Mouse (Mus musculus): ENCODE results near the gene Cib4. TPM values are rescaled to one million over a fixed set of nuclear protein-coding genes. Genes with fewer than 3 reads are reported as not detected.

The Cib4 gene
- polyA plus RNA-seq, 1 experiment from 2014 or later, result not detected

GRCm38 (mm10) chr5:30456056-30456455 lies 89.6 kb downstream of the Cib4 start:
- Histone ChIP-seq H3K27me3 (replicated peaks; ENCODE audit: control insufficient read depth, insufficient read depth, low read length) (no peaks in the 10 kb centered on the region), H3K36me3 (ENCODE audit: control insufficient read depth, insufficient read depth) (no peaks in the 10 kb centered on the region), H3K9ac (replicated peaks; ENCODE audit: low read depth, low read length) (no peak overlapping the region), H3K4me1 (replicated peaks; ENCODE audit: control insufficient read depth, insufficient read depth, low read length) (peaks cover under 1% of the 10 kb centered on the region), H3K4me3 (replicated peaks; ENCODE audit: low read length) (no peak overlapping the region), H3K4me2 (ENCODE audit: low read length) (no peak overlapping the region), H3K9me3 (ENCODE audit: control insufficient read depth, low read length) (no peaks in the 10 kb centered on the region), H3K27ac (ENCODE audit: low read length) (no peak overlapping the region)
- ATAC-seq, result no peak
- 65% methylated on average over 6 of the region's 6 CpGs for WGBS

DNA sequence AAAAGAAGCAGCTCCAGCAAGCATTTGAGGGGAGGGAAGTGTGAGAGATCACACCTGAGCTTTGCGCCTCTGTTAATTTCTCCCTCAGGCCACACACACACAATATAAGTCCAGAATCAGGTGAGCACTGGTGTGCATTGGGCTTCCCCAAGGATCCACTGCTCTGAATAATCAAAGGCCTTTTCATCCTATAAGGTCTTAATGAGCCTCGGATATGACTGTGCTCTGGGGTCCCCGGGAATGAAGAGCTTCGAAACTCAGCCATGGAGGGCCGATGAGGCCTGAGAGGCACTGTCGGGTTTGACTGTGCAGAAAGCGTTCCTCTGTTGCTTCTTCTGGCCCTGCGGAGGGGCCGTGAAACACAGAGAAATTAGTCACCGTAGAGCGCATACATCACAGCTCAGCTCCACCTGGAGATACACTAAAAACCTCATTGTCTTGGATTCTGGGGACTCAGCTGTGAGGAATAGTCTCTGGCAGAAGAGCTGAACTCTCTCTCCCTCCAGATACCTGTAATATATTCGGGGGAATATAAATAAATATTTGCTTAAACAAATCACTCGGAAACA lies 101.2 kb downstream of the Cib4 start:
- Histone ChIP-seq H3K9me3 (ENCODE audit: control insufficient read depth, low read length) (no peaks in the 10 kb centered on the region), H3K9ac (replicated peaks; ENCODE audit: low read depth, low read length) (no peak overlapping the region), H3K4me3 (replicated peaks; ENCODE audit: low read length) (no peak overlapping the region), H3K4me1 (replicated peaks; ENCODE audit: control insufficient read depth, insufficient read depth, low read length) (no peaks in the 10 kb centered on the region), H3K27me3 (replicated peaks; ENCODE audit: control insufficient read depth, insufficient read depth, low read length) (no peaks in the 10 kb centered on the region), H3K4me2 (ENCODE audit: low read length) (no peak overlapping the region), H3K27ac (ENCODE audit: low read length) (no peak overlapping the region), H3K36me3 (ENCODE audit: control insufficient read depth, insufficient read depth) (no peaks in the 10 kb centered on the region)
- no peak for ATAC-seq
- 84% methylated on average over 13 of the region's 13 CpGs for WGBS

DNA sequence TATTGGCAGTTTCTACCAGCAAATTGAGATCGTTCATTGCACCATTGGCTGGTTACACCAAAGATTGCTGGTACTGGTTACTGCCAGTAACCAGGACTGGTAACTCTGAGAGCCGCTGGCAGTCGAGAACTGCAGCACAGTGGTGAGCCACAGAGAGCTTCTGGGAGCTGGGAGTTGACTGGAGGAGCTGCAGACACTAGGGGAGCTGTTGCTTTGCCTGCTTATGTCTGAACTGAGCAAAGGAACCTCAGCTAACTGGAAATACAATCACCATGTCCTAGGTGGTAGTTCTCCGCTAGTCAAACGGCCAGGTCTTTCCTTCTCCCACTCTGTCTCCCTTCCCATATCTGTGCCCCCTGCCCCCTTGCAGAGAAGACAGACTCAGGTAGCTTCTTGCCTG lies 103.4 kb downstream of the Cib4 start:
- H3K27me3 ChIP-seq (replicated peaks; ENCODE audit: control insufficient read depth, insufficient read depth, low read length), result no peaks in the 10 kb centered on the region
- 62% methylated on average over 5 of the region's 5 CpGs for WGBS
- no peak for ATAC-seq

GRCm38 (mm10) chr5:30440308-30440906 lies 105.2 kb downstream of the Cib4 start:
- H3K27ac ChIP-seq (ENCODE audit: low read length), result no peak overlapping the region
- H3K4me2 ChIP-seq (ENCODE audit: low read length), result no peak overlapping the region
- no peaks in the 10 kb centered on the region for H3K27me3 ChIP-seq (replicated peaks; ENCODE audit: control insufficient read depth, insufficient read depth, low read length)
- ATAC-seq, result no peak
- 92% methylated on average over 8 of the region's 8 CpGs for WGBS
- no peaks in the 10 kb centered on the region for H3K4me1 ChIP-seq (replicated peaks; ENCODE audit: control insufficient read depth, insufficient read depth, low read length)
- H3K4me3 ChIP-seq (replicated peaks; ENCODE audit: low read length), result no peak overlapping the region
- no peaks in the 10 kb centered on the region for H3K36me3 ChIP-seq (ENCODE audit: control insufficient read depth, insufficient read depth)
- H3K9ac ChIP-seq (replicated peaks; ENCODE audit: low read depth, low read length), result no peak overlapping the region
- H3K9me3 ChIP-seq (ENCODE audit: control insufficient read depth, low read length), result no peaks in the 10 kb centered on the region

More for the DNA sequence above, 103.4 kb downstream of the Cib4 start:
- H3K9me3 ChIP-seq (ENCODE audit: control insufficient read depth, low read length), result no peaks in the 10 kb centered on the region
- H3K4me2 ChIP-seq (ENCODE audit: low read length), result no peak overlapping the region
- H3K4me1 ChIP-seq (replicated peaks; ENCODE audit: control insufficient read depth, insufficient read depth, low read length), result no peaks in the 10 kb centered on the region
- no peaks in the 10 kb centered on the region for H3K36me3 ChIP-seq (ENCODE audit: control insufficient read depth, insufficient read depth)
- H3K4me3 ChIP-seq (replicated peaks; ENCODE audit: low read length), result no peak overlapping the region
- no peak overlapping the region for H3K27ac ChIP-seq (ENCODE audit: low read length)
- H3K9ac ChIP-seq (replicated peaks; ENCODE audit: low read depth, low read length), result no peak overlapping the region

- H3K9me3 ChIP-seq (ENCODE audit: control insufficient read depth, low read length), result no peaks in the 10 kb centered on the region
- no peak overlapping the region for H3K9ac ChIP-seq (replicated peaks; ENCODE audit: low read depth, low read length)
- no peaks in the 10 kb centered on the region for H3K36me3 ChIP-seq (ENCODE audit: control insufficient read depth, insufficient read depth)
- WGBS, result 43% methylated on average over 2 of the region's 2 CpGs
- no peak for ATAC-seq
- H3K27ac ChIP-seq (ENCODE audit: low read length), result no peak overlapping the region
- H3K4me2 ChIP-seq (ENCODE audit: low read length), result no peak overlapping the region
- no peak overlapping the region for H3K4me3 ChIP-seq (replicated peaks; ENCODE audit: low read length)
- no peaks in the 10 kb centered on the region for H3K27me3 ChIP-seq (replicated peaks; ENCODE audit: control insufficient read depth, insufficient read depth, low read length)
- no peaks in the 10 kb centered on the region for H3K4me1 ChIP-seq (replicated peaks; ENCODE audit: control insufficient read depth, insufficient read depth, low read length)
Observed at GRCm38 (mm10) chr5:30438931-30439330, 106.7 kb downstream of the Cib4 start.

Other genes starting within 250 kb of the Cib4 start
- 1.9 and 4.2 TPM in 2 replicates for gene Otof, start 83.9 kb downstream of the Cib4 start, polyA plus RNA-seq (2015; fragmentation: Nextera tagmentation; extraction: Ambion mirVana)
- 0.71 and 0.94 TPM in 2 replicates for gene 1700001C02Rik, start 79.8 kb downstream of the Cib4 start, polyA plus RNA-seq (2015; fragmentation: Nextera tagmentation; extraction: Ambion mirVana)
- gene Kcnk3, start 42.3 kb upstream of the Cib4 start, polyA plus RNA-seq (2015; fragmentation: Nextera tagmentation; extraction: Ambion mirVana), result 2.8 and 3.5 TPM in 2 replicates
- gene Slc35f6, start 102.1 kb upstream of the Cib4 start, polyA plus RNA-seq (2015; fragmentation: Nextera tagmentation; extraction: Ambion mirVana), result 30.1 and 32.5 TPM in 2 replicates
- gene Cenpa, start 120.9 kb upstream of the Cib4 start, polyA plus RNA-seq (2015; fragmentation: Nextera tagmentation; extraction: Ambion mirVana), result 95.3 and 114 TPM in 2 replicates
- gene Dpysl5, start 165.7 kb upstream of the Cib4 start, polyA plus RNA-seq (2015; fragmentation: Nextera tagmentation; extraction: Ambion mirVana), result 274 and 278 TPM in 2 replicates

Measured in forebrain, embryonic 16.5 days (tissue).